8 mouse cellular contexts compared by ENCODE assay signal in genomic region chr6:86488149-86488485, GRCm38 (mm10). TPM values are rescaled to one million over a fixed set of nuclear protein-coding genes. Genes with fewer than 3 reads are reported as not detected.
DNase-seq lines count a peak whose midpoint lies in the region; ATAC-seq and TF ChIP-seq lines count a peak whose summit lies in the region.

No protein-coding gene starts in this region.

- peak in 1 of 2 experiments; percentile 13 for DNase-seq in layer of hippocampus, adult 2 months (ENCODE audit: low spot score in 2 of 2)
- DNase-seq in layer of hippocampus, adult 18-20 months (ENCODE audit: low spot score in 2 of 2): no peak
- DNase-seq in brain, adult 2 months (ENCODE audit: low read depth, low spot score): peak; percentile 60
- DNase-seq in forebrain, postnatal 0 days: no peak
- DNase-seq in hindbrain, embryonic 14.5 days (ENCODE audit: low spot score): peak; percentile 54
- peak; percentile 91 for DNase-seq in midbrain, embryonic 11.5 days (ENCODE audit: low spot score, missing footprints)
- DNase-seq in urinary bladder, postnatal 4 days (ENCODE audit: low spot score in 2 of 2): no peak
- DNase-seq in ovary, postnatal 10 days (ENCODE audit: low spot score): no peak

- H3K4me2 ChIP-seq in forebrain, postnatal 0 days (ENCODE audit: low read depth): no peak overlapping the region; the same call in 1 of the 2 replicates
- peak overlapping the region; percentile 46; the same call in 1 of the 2 replicates for H3K4me2 ChIP-seq in hindbrain, embryonic 14.5 days (replicated peaks)
- H3K4me2 ChIP-seq in midbrain, embryonic 11.5 days: peak overlapping the region; percentile 39

- no peaks in the 10 kb centered on the region for H3K36me3 ChIP-seq in forebrain, postnatal 0 days (ENCODE audit: insufficient read depth)
- H3K36me3 ChIP-seq in hindbrain, embryonic 14.5 days (replicated peaks; ENCODE audit: control insufficient read depth, insufficient read depth): no peaks in the 10 kb centered on the region
- no peaks in the 10 kb centered on the region for H3K36me3 ChIP-seq in midbrain, embryonic 11.5 days (ENCODE audit: control insufficient read depth, insufficient read depth, low read length)

- 19% methylated on average over 3 of the region's 3 CpGs for WGBS in forebrain, postnatal 0 days
- WGBS in hindbrain, embryonic 14.5 days: 25% methylated on average over 3 of the region's 3 CpGs
- 25% methylated on average over 3 of the region's 3 CpGs for WGBS in midbrain, embryonic 11.5 days

- no peaks in the 10 kb centered on the region for H3K27me3 ChIP-seq in forebrain, postnatal 0 days (ENCODE audit: insufficient read depth, low read length)
- no peaks in the 10 kb centered on the region for H3K27me3 ChIP-seq in hindbrain, embryonic 14.5 days (ENCODE audit: control insufficient read depth, insufficient read depth, low read length)
- no peaks in the 10 kb centered on the region for H3K27me3 ChIP-seq in midbrain, embryonic 11.5 days (ENCODE audit: control insufficient read depth, insufficient read depth, low read length)

- ATAC-seq in forebrain, postnatal 0 days: no peak
- peak; percentile 9; the same call in 1 of the 2 replicates for ATAC-seq in hindbrain, embryonic 14.5 days (ENCODE audit: low FRiP score)
- no peak for ATAC-seq in midbrain, embryonic 11.5 days (ENCODE audit: low FRiP score)

- no peak overlapping the region for H3K4me3 ChIP-seq in layer of hippocampus, adult 2 months
- no peak overlapping the region for H3K4me3 ChIP-seq in forebrain, postnatal 0 days (ENCODE audit: low read depth, low read length)
- no peak overlapping the region for H3K4me3 ChIP-seq in hindbrain, embryonic 14.5 days (replicated peaks; ENCODE audit: low read length)
- no peak overlapping the region for H3K4me3 ChIP-seq in midbrain, embryonic 11.5 days (ENCODE audit: low read depth, low read length)

- TF ChIP-seq CTCF in layer of hippocampus, adult 2 months (conservative IDR thresholded peaks at IDR 0.05): no peak
- TF ChIP-seq CTCF in forebrain, postnatal 0 days (IDR thresholded peaks at IDR 0.05; ENCODE audit: low read depth): no peak

- H3K9me3 ChIP-seq in forebrain, postnatal 0 days (ENCODE audit: low read length): no peaks in the 10 kb centered on the region
- no peaks in the 10 kb centered on the region for H3K9me3 ChIP-seq in hindbrain, embryonic 14.5 days (ENCODE audit: control insufficient read depth, low read length)
- no peaks in the 10 kb centered on the region for H3K9me3 ChIP-seq in midbrain, embryonic 11.5 days (ENCODE audit: control insufficient read depth, low read length)

- no peaks in the 10 kb centered on the region; the same call in 1 of the 2 replicates for H3K4me1 ChIP-seq in forebrain, postnatal 0 days (ENCODE audit: insufficient read depth)
- H3K4me1 ChIP-seq in hindbrain, embryonic 14.5 days (replicated peaks; ENCODE audit: control insufficient read depth, insufficient read depth, low read length): peaks cover 14% of the 10 kb centered on the region
- H3K4me1 ChIP-seq in midbrain, embryonic 11.5 days (ENCODE audit: control insufficient read depth, insufficient read depth, low read length): peaks cover 15% of the 10 kb centered on the region

- peak overlapping the region; percentile 93 for H3K27ac ChIP-seq in layer of hippocampus, adult 2 months
- peak overlapping the region; percentile 94 for H3K27ac ChIP-seq in forebrain, postnatal 0 days (ENCODE audit: low read depth, low read length)
- H3K27ac ChIP-seq in hindbrain, embryonic 14.5 days: peak overlapping the region; percentile 97
- H3K27ac ChIP-seq in midbrain, embryonic 11.5 days (ENCODE audit: low read depth, low read length): peak overlapping the region; percentile 97

- H3K9ac ChIP-seq in forebrain, postnatal 0 days: peak overlapping the region; percentile 50
- peak overlapping the region; percentile 68 for H3K9ac ChIP-seq in hindbrain, embryonic 14.5 days
- peak overlapping the region; percentile 81 for H3K9ac ChIP-seq in midbrain, embryonic 11.5 days (ENCODE audit: low read length)

RNA-seq across cellular contexts. Expression of gene Pcbp1, which starts 38.0 kb away (rescaled TPM):
- 100 to 1,000 TPM; 179 to 184 TPM for total RNA-seq in layer of hippocampus, adult 2 months (2021)
- total RNA-seq in layer of hippocampus, adult 18-20 months (2021): 100 to 1,000 TPM; 197 to 204 TPM
- total RNA-seq in forebrain, postnatal 0 days (2014; rRNA removed): 45.7 and 49.3 TPM in 2 replicates
- 340 and 351 TPM in 2 replicates for polyA plus RNA-seq in forebrain, postnatal 0 days (2015; fragmentation: Nextera tagmentation; extraction: Ambion mirVana)
- polyA plus RNA-seq in hindbrain, embryonic 14.5 days (2014; fragmentation: Nextera tagmentation; extraction: Ambion mirVana): 313 and 316 TPM in 2 replicates
- 418 and 497 TPM in 2 replicates for polyA plus RNA-seq in midbrain, embryonic 11.5 days (2014; fragmentation: Nextera tagmentation; extraction: Ambion mirVana)

RNA-seq across cellular contexts. Expression of gene C87436, which starts 49.9 kb away (rescaled TPM):
- 10 to 100 TPM; 18.9 to 20.6 TPM for total RNA-seq in layer of hippocampus, adult 2 months (2021)
- 10 to 100 TPM; 17.5 to 17.8 TPM for total RNA-seq in layer of hippocampus, adult 18-20 months (2021)
- 20.5 and 24.8 TPM in 2 replicates for total RNA-seq in forebrain, postnatal 0 days (2014; rRNA removed)
- polyA plus RNA-seq in forebrain, postnatal 0 days (2015; fragmentation: Nextera tagmentation; extraction: Ambion mirVana): 19.6 and 21.9 TPM in 2 replicates
- polyA plus RNA-seq in hindbrain, embryonic 14.5 days (2014; fragmentation: Nextera tagmentation; extraction: Ambion mirVana): 19.2 and 21.6 TPM in 2 replicates
- 23.6 and 26.4 TPM in 2 replicates for polyA plus RNA-seq in midbrain, embryonic 11.5 days (2014; fragmentation: Nextera tagmentation; extraction: Ambion mirVana)

Comparison
In these comparisons a context has a peak if more than half of its experiments do, and no peak if none do; other contexts are left out.
1. DNase-seq: peak in brain, adult 2 months (single experiment), hindbrain, embryonic 14.5 days (single experiment) and midbrain, embryonic 11.5 days (single experiment); none in layer of hippocampus, adult 18-20 months (0 of 2), forebrain, postnatal 0 days (single experiment), urinary bladder, postnatal 4 days (0 of 2) and ovary, postnatal 10 days (single experiment).
2. Peak in every context shown above with its lines, with median percentiles within 50 percentile points of each other: H3K27ac ChIP-seq and H3K9ac ChIP-seq.